Mouse (Mus musculus) midbrain, embryonic 12.5 days (tissue): ENCODE results near the gene Ankib1. TPM values are rescaled to one million over a fixed set of nuclear protein-coding genes. Genes with fewer than 3 reads are reported as not detected.

Experiments used
- microRNA-seq: library from miRNA; unstranded; fragments of <30 nt; microRNA quantifications from one replicate; pipeline ENCODE4, GENCODE M21; 2017
- polyA plus RNA-seq: library from polyadenylated mRNA; unstranded; fragments of >200 nt; fragmentation: Nextera tagmentation; extraction: Ambion mirVana; gene quantifications from 2 replicates; pipeline ENCODE4 v1.2.1, GENCODE M21; 2016

Gene Ankib1
- polyA plus RNA-seq, 1 experiment from 2014 or later = 22.6 TPM

Small RNA genes within 50 kb of the gene (microRNA-seq; reads per million reads assigned to microRNA genes)
- gene Gm22926 (not detected), gene Gm26238 (not detected)

Other genes with a start within 250 kb of the Ankib1 start
- 4.3 and 4.9 TPM in 2 replicates for gene 1700109H08Rik, start 231.4 kb downstream of the Ankib1 start, polyA plus RNA-seq
- gene Pex1, start 206.9 kb downstream of the Ankib1 start, polyA plus RNA-seq = 21.0 and 24.8 TPM in 2 replicates
- 15.6 and 15.8 TPM in 2 replicates for gene Rbm48, start 206.3 kb downstream of the Ankib1 start, polyA plus RNA-seq
- gene Tmbim7, start 151.7 kb downstream of the Ankib1 start, polyA plus RNA-seq = 0.14 TPM in 1 of 2 replicates, not detected in the other
- 76.6 and 86.4 TPM in 2 replicates for gene Gatad1, start 145.7 kb downstream of the Ankib1 start, polyA plus RNA-seq
- gene Krit1, start 259 bp upstream of the Ankib1 start, polyA plus RNA-seq = 81.6 and 83.9 TPM in 2 replicates
- 0.14 TPM in 1 of 2 replicates, not detected in the other for gene Lrrd1, start 42.2 kb upstream of the Ankib1 start, polyA plus RNA-seq
- gene Mterf1a, start 91.0 kb upstream of the Ankib1 start, polyA plus RNA-seq = 9.8 and 10.9 TPM in 2 replicates
- gene Akap9, start 125.1 kb upstream of the Ankib1 start, polyA plus RNA-seq = 296 and 316 TPM in 2 replicates